ENCODE assay signal across 8 mouse cellular contexts in the genomic region with DNA sequence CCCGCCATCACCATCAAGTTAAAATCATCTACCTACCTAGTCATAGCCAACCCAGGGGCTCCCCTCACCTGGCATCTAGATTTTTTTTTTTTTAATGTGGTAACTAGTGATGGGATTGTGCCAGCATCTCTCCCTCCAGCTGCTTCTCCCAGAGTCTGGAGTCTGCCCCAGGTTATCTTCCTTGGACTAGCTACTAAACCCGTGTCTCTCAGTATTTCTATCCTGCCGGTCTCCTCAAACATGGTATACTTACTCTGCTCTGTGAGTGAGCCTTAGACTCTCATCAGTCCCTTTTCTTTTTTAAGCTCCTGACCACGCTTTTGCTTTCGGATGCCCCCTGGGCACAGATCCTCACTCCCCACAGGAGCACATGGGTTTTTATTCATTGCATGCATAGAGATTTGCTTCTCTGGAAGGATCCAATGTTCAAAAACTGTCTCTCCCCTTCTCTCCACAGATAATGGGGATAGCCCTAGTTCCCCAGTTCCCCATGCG. TPM values are rescaled to one million over a fixed set of nuclear protein-coding genes. Genes with fewer than 3 reads are reported as not detected.
A peak's percentile ranks its signal among the peaks of the same experiment; 100 is the strongest.
DNase-seq lines count a peak whose midpoint lies in the region; ATAC-seq and TF ChIP-seq lines count a peak whose summit lies in the region.

No protein-coding gene starts in this region.

- no peak for TF ChIP-seq POLR2A in bone marrow macrophage, adult 2 months (IDR thresholded peaks at IDR 0.05; ENCODE audit: borderline replicate concordance, low read depth, low read length)

- WGBS in kidney, embryonic 14.5 days, result 40% methylated on average over 6 of the region's 6 CpGs
- WGBS in hindbrain, embryonic 12.5 days, result 13% methylated on average over 6 of the region's 6 CpGs
- WGBS in midbrain, embryonic 14.5 days, result 1% methylated on average over 6 of the region's 6 CpGs

- H3K9me3 ChIP-seq in kidney, embryonic 14.5 days (ENCODE audit: control insufficient read depth, low read length), result no peaks in the 10 kb centered on the region
- no peaks in the 10 kb centered on the region for H3K9me3 ChIP-seq in hindbrain, embryonic 12.5 days (replicated peaks)
- H3K9me3 ChIP-seq in midbrain, embryonic 14.5 days (ENCODE audit: control insufficient read depth, low read length), result no peaks in the 10 kb centered on the region

- TF ChIP-seq CTCF in bone marrow macrophage, adult 2 months (IDR thresholded peaks at IDR 0.05; ENCODE audit: low read depth, low read length), result no peak

- H3K27me3 ChIP-seq in kidney, embryonic 14.5 days (ENCODE audit: control insufficient read depth, insufficient read depth, low read length), result no peaks in the 10 kb centered on the region
- 0 out of 2 replicates have a peak, but pooled peaks cover 5% of the 10 kb centered on the region for H3K27me3 ChIP-seq in hindbrain, embryonic 12.5 days
- H3K27me3 ChIP-seq in midbrain, embryonic 14.5 days (ENCODE audit: control insufficient read depth, insufficient read depth, low read length), result no peaks in the 10 kb centered on the region

- DNase-seq in kidney, adult 11 months, result no peak
- peak; percentile 59 for DNase-seq in midbrain, embryonic 14.5 days
- no peak for DNase-seq in adrenal gland, adult 8-10 months
- DNase-seq in adrenal gland, adult (ENCODE audit: inconsistent age in 2 of 2, low spot score in 1 of 2), result no peak
- no peak for DNase-seq in ovary, postnatal 10 days (ENCODE audit: low spot score)

- H3K27ac ChIP-seq in kidney, embryonic 14.5 days (ENCODE audit: low read depth, low read length), result peak overlapping the region; percentile 98; the same call in 1 of the 2 replicates
- no peak overlapping the region for H3K27ac ChIP-seq in bone marrow macrophage, adult 2 months (ENCODE audit: insufficient read depth, low read depth, low read length)
- H3K27ac ChIP-seq in hindbrain, embryonic 12.5 days, result peak overlapping the region; percentile 100
- H3K27ac ChIP-seq in midbrain, embryonic 14.5 days (replicated peaks; ENCODE audit: low read depth, low read length), result peak overlapping the region; percentile 100

- H3K36me3 ChIP-seq in kidney, embryonic 14.5 days (ENCODE audit: control insufficient read depth, insufficient read depth, low read length), result no peaks in the 10 kb centered on the region
- no peaks in the 10 kb centered on the region for H3K36me3 ChIP-seq in hindbrain, embryonic 12.5 days
- no peaks in the 10 kb centered on the region for H3K36me3 ChIP-seq in midbrain, embryonic 14.5 days (ENCODE audit: control insufficient read depth, insufficient read depth, low read length)

- peaks cover 37% of the 10 kb centered on the region for H3K4me1 ChIP-seq in kidney, embryonic 14.5 days (ENCODE audit: control insufficient read depth, insufficient read depth, low read length)
- peaks cover 2% of the 10 kb centered on the region; the same call in 1 of the 2 replicates for H3K4me1 ChIP-seq in bone marrow macrophage, adult 2 months (ENCODE audit: control insufficient read depth, insufficient read depth, low read length)
- peaks cover 57% of the 10 kb centered on the region for H3K4me1 ChIP-seq in hindbrain, embryonic 12.5 days
- peaks cover 39% of the 10 kb centered on the region for H3K4me1 ChIP-seq in midbrain, embryonic 14.5 days (ENCODE audit: control insufficient read depth, insufficient read depth, low read length)

- H3K4me2 ChIP-seq in kidney, embryonic 14.5 days (replicated peaks; ENCODE audit: low read depth, low read length), result peak overlapping the region; percentile 91
- peak overlapping the region; percentile 99 for H3K4me2 ChIP-seq in hindbrain, embryonic 12.5 days (replicated peaks)
- H3K4me2 ChIP-seq in midbrain, embryonic 14.5 days (ENCODE audit: low read length), result peak overlapping the region; percentile 100

- no peak for ATAC-seq in kidney, embryonic 14.5 days (ENCODE audit: low FRiP score, low TSS enrichment)
- no peak for ATAC-seq in hindbrain, embryonic 12.5 days (ENCODE audit: low FRiP score)
- ATAC-seq in midbrain, embryonic 14.5 days (ENCODE audit: low FRiP score, low TSS enrichment), result no peak

- H3K4me3 ChIP-seq in kidney, embryonic 14.5 days (ENCODE audit: low read length), result peak overlapping the region; percentile 57
- H3K4me3 ChIP-seq in bone marrow macrophage, adult 2 months (ENCODE audit: insufficient read depth, low read length), result peak overlapping the region; percentile 64; the same call in 1 of the 2 replicates
- peak overlapping the region; percentile 50 for H3K4me3 ChIP-seq in hindbrain, embryonic 12.5 days
- H3K4me3 ChIP-seq in midbrain, embryonic 14.5 days (replicated peaks; ENCODE audit: low read depth, low read length), result peak overlapping the region; percentile 52

- H3K9ac ChIP-seq in kidney, embryonic 14.5 days (ENCODE audit: low read depth, low read length), result peak overlapping the region; percentile 79
- H3K9ac ChIP-seq in hindbrain, embryonic 12.5 days, result peak overlapping the region; percentile 89
- H3K9ac ChIP-seq in midbrain, embryonic 14.5 days (replicated peaks; ENCODE audit: low read length), result peak overlapping the region; percentile 63

RNA-seq across cellular contexts. Expression of a gene that starts 35.9 kb away (rescaled TPM):
- 1.4 and 2.2 TPM in 2 replicates for polyA plus RNA-seq in kidney, embryonic 14.5 days (2014; fragmentation: Nextera tagmentation; extraction: Ambion mirVana)
- polyA plus RNA-seq in bone marrow macrophage, adult 2 months (2012; ENCODE audit: insufficient read depth, insufficient read length, missing spikeins), result 5.6 and 6.6 TPM in 2 replicates
- 2.4 TPM in 2 replicates for polyA plus RNA-seq in hindbrain, embryonic 12.5 days (2016; fragmentation: Nextera tagmentation; extraction: Ambion mirVana)
- polyA plus RNA-seq in midbrain, embryonic 14.5 days (2014; fragmentation: Nextera tagmentation; extraction: Ambion mirVana), result 0.78 and 1.3 TPM in 2 replicates
- total RNA-seq in adrenal gland, adult 8-10 months (2022), result 10 to 100 TPM in 3 of 4 experiments, 1 to 10 TPM in 1; 7.7 to 65.3 (median 27.8) TPM
